Mouse (Mus musculus) forebrain, embryonic 10.5 days (tissue): ENCODE measurements at regions not wholly inside any gene's neighbourhood (a gene's known extent, or its start where the extent isn't known, plus 50 kb on each side); places are given as distances from the start of the nearest gene placed in this dataset.

Experiments
- DNase-seq: peaks from one replicate; pipeline ENCODE4 v3.0.0-alpha.2; 2017; ENCODE audit warnings: low spot score; ENCODE audit errors: extremely low spot score
- H3K27ac ChIP-seq: fragments of 300-500 bp; sonication (generic); 2 replicates; pipeline ENCODE4 v1.5.1; 2016; ENCODE audit warnings: mild to moderate bottlenecking
- H3K27me3 ChIP-seq: fragments of 300-500 bp; sonication (generic); 2 replicates; pipeline ENCODE4 v1.6.1; 2016; ENCODE audit warnings: mild to moderate bottlenecking; ENCODE audit not compliant: poor library complexity, severe bottlenecking
- H3K36me3 ChIP-seq: fragments of 300-500 bp; sonication (generic); replicated peaks from 2 replicates; pipeline ENCODE4 v1.6.1; 2016; ENCODE audit warnings: mild to moderate bottlenecking, moderate library complexity
- H3K4me1 ChIP-seq: fragments of 300-500 bp; sonication (generic); 2 replicates; pipeline ENCODE4 v1.6.1; 2016
- H3K4me3 ChIP-seq: fragments of 300-500 bp; sonication (generic); 2 replicates; pipeline ENCODE4 v1.5.1; 2016; ENCODE audit warnings: mild to moderate bottlenecking, moderate library complexity
- H3K9me3 ChIP-seq: fragments of 300-500 bp; sonication (generic); 2 replicates; pipeline ENCODE4 v1.6.1; 2016; ENCODE audit warnings: mild to moderate bottlenecking, moderate library complexity
- WGBS: fragments of 180-500 bp; shearing (Covaris S2); methylation state at CpG from one replicate; pipeline ENCODE4 v1.1.7; 2016; 5-methylcytosine and 5-hydroxymethylcytosine counted together

DNA sequence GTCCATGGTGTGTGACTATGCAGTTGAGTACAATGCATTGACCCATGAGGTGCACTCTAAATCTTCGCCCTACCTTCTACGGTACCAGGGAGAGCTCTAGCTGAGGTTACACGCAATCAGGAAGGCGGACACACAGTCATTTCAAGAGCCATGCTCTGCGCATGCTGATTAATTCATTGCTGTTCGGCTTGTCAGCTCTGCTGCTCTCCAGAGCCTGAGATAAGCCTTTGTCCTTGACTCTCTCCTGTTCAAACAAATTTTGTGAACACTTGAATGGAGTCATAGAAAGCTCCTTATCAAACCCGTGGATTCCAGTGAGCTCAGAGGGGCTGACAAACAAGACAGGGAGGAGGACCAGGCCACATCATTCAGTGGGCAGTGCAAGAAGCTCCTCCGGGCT is 304.8 kb upstream of the Zmiz1 start:
- Histone ChIP-seq H3K4me3 (no peak overlapping the region), H3K27me3 (peaks cover 3% of the 10 kb centered on the region; the same call in 1 of the 2 replicates), H3K27ac (peak overlapping the region; percentile 27; the same call in 1 of the 2 replicates), H3K4me1 (peaks cover 16% of the 10 kb centered on the region), H3K36me3 (no peaks in the 10 kb centered on the region), H3K9me3 (no peaks in the 10 kb centered on the region)
- WGBS, result 81% methylated on average over 8 of the region's 8 CpGs
- no peak for DNase-seq

DNA sequence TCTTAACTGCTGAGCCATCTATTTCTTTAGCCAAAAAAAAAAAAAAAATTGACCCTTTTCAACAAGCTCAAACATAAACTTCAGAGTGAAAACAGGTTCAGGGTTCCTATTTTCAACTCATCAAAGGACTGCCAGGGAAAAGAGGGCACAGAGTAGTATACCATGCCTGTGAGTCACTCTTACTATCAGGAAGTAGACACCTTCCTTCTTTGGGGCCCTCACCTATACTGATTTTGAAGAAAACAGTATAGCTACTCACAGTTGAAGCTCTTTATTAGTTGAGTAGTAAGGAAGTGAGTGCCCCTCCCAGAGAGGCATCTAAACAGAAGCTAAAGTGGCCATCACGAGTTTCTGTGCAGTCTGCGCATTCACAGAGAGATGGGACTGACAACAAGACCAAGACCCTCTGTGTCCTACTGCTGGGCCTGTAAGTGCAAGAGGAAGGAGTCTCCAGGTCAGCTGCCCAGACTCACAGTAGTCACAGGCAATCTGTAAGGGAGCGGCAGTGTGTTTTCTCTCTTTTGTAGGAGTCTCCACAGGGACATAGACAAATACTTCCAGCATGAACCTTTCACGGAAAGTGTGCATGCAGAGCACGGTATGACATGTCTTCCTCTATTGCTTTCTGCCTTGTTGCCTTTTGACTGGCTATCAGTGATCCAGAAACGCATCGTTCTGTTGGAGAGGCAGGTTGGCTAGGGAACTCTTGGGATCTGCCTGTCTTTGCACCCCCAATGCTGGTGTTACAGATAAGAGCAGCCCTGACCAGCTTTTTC is 303.8 kb upstream of the Zmiz1 start:
- WGBS, result 88% methylated on average over 7 of the region's 7 CpGs
- Histone ChIP-seq H3K4me3 (no peak overlapping the region), H3K27ac (0 out of 2 replicates have a peak overlapping the region, but pooled peaks have one; percentile 7), H3K27me3 (peaks cover 3% of the 10 kb centered on the region; the same call in 1 of the 2 replicates), H3K4me1 (peaks cover 16% of the 10 kb centered on the region), H3K9me3 (no peaks in the 10 kb centered on the region), H3K36me3 (no peaks in the 10 kb centered on the region)
- DNase-seq, result no peak

DNA sequence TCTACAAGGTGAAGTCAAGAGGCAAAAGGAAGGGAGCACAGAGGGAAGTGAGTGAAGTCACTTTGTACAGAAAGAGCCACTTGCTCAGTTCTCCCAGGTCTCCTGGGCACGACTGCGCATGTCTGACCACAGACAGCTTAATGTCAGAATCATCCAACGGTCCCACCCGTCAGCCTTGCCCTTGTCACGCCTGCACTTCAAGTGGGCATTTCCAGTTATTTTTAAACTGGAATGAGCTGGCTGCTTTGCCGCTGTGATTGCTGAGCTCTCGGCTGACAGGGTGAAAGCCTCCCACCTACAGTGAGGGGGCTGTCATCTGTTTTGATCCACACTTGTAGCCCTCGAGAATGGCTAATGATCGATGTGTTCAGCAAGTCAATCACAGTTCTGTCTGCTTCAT is 302.8 kb upstream of the Zmiz1 start:
- no peak for DNase-seq
- 87% methylated on average over 9 of the region's 9 CpGs for WGBS
- H3K27ac ChIP-seq, result no peak overlapping the region
- no peaks in the 10 kb centered on the region for H3K36me3 ChIP-seq
- no peaks in the 10 kb centered on the region for H3K9me3 ChIP-seq
- H3K27me3 ChIP-seq, result peaks cover 3% of the 10 kb centered on the region; the same call in 1 of the 2 replicates
- peaks cover 16% of the 10 kb centered on the region for H3K4me1 ChIP-seq
- H3K4me3 ChIP-seq, result no peak overlapping the region

DNA sequence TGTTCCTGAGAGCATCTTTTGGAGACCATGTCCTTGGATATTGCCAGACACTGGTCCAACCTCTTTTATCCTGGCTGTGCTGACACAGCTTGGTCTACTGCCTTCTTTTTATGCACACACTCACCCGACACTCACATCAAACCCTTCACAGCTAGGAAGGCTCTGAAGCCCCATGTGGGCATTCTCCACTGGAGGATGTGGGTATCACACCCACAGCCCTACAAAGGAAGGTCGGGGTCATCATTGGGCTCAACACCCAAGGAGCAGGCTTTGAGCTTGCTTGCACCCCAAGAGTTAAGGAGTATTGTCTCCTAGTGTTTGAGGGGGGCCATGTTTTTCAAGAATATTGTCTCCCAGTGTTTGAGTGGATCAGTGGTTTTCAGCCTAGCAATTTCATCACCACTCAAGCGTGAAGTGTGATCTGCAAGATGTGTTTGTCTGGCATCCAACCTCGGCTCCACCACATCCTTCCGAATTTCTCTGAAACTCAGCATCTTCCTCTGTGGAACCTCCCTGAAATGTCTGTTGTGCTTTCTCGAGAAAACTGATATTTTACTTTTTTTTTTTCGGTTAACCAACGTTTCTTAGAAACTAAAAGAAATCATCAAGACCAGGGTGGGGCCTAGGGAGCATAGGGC is 297.2 kb upstream of the Zmiz1 start:
- H3K27me3 ChIP-seq, result no peaks in the 10 kb centered on the region
- H3K9me3 ChIP-seq, result no peaks in the 10 kb centered on the region
- H3K4me1 ChIP-seq, result peaks cover 5% of the 10 kb centered on the region; the same call in 1 of the 2 replicates
- H3K4me3 ChIP-seq, result no peak overlapping the region
- WGBS, result 83% methylated on average over 8 of the region's 8 CpGs
- H3K27ac ChIP-seq, result no peak overlapping the region
- DNase-seq, result no peak
- H3K36me3 ChIP-seq, result no peaks in the 10 kb centered on the region

DNA sequence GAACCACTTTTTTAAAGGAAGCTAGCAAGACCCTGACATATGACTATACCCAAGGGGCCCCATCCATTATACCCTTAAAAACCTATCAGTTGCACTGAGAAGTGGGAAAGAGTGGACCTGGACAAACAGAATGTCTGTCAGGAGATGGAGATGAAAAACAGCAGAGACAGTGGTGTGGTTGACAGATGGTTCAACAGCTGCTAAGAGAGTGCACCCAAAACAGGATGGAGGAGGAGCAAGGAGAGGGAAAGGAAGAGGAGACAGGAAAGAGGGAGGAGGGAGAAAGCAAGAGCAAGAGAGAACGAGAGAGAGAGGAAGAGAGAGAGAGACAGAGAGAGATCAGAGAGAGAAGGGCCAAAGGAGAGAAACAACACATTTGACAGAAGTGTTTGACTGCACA is 292.8 kb upstream of the Zmiz1 start:
- H3K27me3 ChIP-seq, result no peaks in the 10 kb centered on the region
- DNase-seq, result no peak
- no peak overlapping the region for H3K27ac ChIP-seq
- 33% methylated on average over 1 of the region's 1 CpGs for WGBS
- H3K36me3 ChIP-seq, result no peaks in the 10 kb centered on the region
- no peak overlapping the region for H3K4me3 ChIP-seq
- H3K4me1 ChIP-seq, result peaks cover 17% of the 10 kb centered on the region
- H3K9me3 ChIP-seq, result no peaks in the 10 kb centered on the region

DNA sequence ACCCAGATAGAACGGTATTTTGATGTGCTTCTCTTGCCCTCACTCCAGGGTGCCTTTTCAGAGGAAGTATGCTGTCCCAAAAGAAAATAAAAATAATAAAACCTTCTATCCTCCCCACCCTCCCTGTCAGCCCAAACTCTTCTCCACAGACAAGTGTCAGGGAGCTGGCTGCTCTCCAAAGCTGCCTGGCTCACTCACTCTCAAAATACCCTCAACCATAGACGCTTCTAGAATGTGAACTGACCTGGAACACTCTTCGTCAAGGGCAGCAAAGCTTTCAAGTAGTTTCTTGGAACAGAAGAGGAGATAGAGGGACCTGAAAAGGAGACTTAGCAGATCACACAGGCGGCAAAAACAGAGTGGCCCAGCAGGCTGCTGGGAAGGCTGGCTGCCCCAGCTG is 291.4 kb upstream of the Zmiz1 start:
- Histone ChIP-seq H3K27me3 (no peaks in the 10 kb centered on the region), H3K36me3 (no peaks in the 10 kb centered on the region), H3K9me3 (no peaks in the 10 kb centered on the region), H3K4me3 (no peak overlapping the region), H3K27ac (no peak overlapping the region), H3K4me1 (peaks cover 17% of the 10 kb centered on the region)
- WGBS, result 69% methylated on average over 4 of the region's 4 CpGs
- no peak for DNase-seq

DNA sequence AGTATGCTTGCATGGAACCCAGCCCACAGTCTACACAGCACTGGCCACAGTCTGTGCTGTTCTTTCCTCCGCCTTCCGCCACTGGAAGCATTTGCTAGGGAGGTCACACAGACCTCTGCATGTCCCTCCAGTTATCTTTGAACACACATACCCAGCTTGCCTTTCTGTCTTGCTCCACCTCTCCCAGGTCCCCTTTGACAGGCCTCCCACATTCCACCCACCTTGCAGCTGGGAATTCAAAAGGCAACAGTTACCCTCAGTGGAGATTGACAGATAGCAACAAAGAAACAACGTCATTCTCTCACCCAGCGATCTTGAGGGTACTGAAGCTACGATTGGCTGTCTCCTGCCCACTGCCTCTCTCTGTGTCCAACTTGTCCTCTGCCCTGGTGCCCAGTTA is 290.7 kb upstream of the Zmiz1 start:
- Histone ChIP-seq H3K4me1 (peaks cover 17% of the 10 kb centered on the region), H3K36me3 (no peaks in the 10 kb centered on the region), H3K9me3 (no peaks in the 10 kb centered on the region), H3K27me3 (no peaks in the 10 kb centered on the region), H3K27ac (no peak overlapping the region), H3K4me3 (no peak overlapping the region)
- WGBS, result 66% methylated on average over 5 of the region's 5 CpGs
- no peak for DNase-seq

DNA sequence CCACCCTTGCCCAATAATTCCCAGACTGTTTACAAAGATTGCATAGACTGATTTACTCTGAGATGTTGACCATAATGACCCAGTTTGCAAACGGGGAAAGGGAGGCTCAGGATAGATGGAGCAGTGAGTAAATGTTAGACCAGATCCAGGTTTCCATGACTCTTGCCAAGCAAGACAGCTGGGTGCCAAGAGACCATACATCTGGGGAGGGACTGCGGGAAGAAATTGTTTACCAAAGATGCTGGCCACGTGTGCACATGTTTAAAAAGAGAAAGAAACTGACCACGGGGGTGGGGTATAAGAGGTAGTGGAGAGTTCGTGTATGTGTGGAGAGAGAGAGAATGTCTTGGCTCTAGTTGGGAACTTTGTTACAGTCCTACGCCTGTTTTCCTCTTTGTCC is 285.7 kb upstream of the Zmiz1 start:
- Histone ChIP-seq H3K9me3 (no peaks in the 10 kb centered on the region), H3K27ac (no peak overlapping the region), H3K4me3 (no peak overlapping the region), H3K36me3 (no peaks in the 10 kb centered on the region), H3K27me3 (0 out of 2 replicates have a peak, but pooled peaks cover 3% of the 10 kb centered on the region), H3K4me1 (peaks cover 18% of the 10 kb centered on the region)
- DNase-seq, result no peak
- 87% methylated on average over 6 of the region's 6 CpGs for WGBS

DNA sequence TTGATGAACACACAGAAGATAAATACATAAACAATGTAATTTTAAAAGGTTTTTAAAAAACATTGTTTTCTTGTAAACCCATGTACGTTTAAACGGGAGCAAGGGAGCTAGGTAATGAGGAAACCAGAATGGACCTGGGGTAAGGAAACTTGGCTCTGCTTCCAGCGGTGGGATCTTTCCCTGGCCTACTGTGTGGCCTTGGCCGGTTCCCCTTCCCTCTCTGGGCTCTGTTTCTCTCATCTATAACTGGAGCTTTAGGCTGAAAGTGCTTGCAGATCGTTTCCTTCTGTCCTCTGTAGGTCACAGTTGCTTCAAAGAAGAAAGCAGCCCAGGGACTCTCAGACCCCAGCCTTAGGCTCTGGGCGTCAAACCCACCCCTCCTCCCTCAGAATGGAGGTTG is 285.1 kb upstream of the Zmiz1 start:
- 0 out of 2 replicates have a peak overlapping the region, but pooled peaks have one; percentile 53 for H3K27ac ChIP-seq
- WGBS, result 72% methylated on average over 6 of the region's 6 CpGs
- no peak for DNase-seq

DNA sequence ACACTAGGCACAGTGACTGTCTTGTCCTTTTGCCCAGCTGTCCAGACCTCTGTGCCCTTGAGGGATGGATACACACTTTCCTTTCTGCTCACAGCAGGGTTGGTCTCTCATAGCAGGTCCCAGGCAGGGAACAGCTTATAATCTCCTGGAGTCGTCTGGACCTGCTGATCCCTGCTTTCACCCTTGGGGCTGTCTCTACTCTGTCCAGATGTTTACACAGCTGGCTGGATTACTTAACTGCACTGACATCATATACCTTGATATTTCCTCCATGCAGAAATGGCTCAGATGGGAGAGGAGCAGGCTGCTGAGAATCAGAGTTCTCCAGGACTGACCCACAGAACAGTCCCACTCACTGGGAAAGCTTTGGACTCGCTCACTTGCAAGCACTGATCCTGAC is 284.6 kb upstream of the Zmiz1 start:
- DNase-seq, result no peak
- H3K9me3 ChIP-seq, result no peaks in the 10 kb centered on the region
- no peak overlapping the region for H3K4me3 ChIP-seq
- H3K27ac ChIP-seq, result 0 out of 2 replicates have a peak overlapping the region, but pooled peaks have one; percentile 40
- H3K36me3 ChIP-seq, result no peaks in the 10 kb centered on the region
- H3K27me3 ChIP-seq, result 0 out of 2 replicates have a peak, but pooled peaks cover 3% of the 10 kb centered on the region
- WGBS, result 58% methylated on average over 2 of the region's 2 CpGs
- H3K4me1 ChIP-seq, result peaks cover 13% of the 10 kb centered on the region

More for the DNA sequence above, 285.1 kb upstream of the Zmiz1 start:
- Histone ChIP-seq H3K36me3 (no peaks in the 10 kb centered on the region), H3K9me3 (no peaks in the 10 kb centered on the region), H3K4me3 (no peak overlapping the region), H3K27me3 (0 out of 2 replicates have a peak, but pooled peaks cover 3% of the 10 kb centered on the region), H3K4me1 (peaks cover 13% of the 10 kb centered on the region)

DNA sequence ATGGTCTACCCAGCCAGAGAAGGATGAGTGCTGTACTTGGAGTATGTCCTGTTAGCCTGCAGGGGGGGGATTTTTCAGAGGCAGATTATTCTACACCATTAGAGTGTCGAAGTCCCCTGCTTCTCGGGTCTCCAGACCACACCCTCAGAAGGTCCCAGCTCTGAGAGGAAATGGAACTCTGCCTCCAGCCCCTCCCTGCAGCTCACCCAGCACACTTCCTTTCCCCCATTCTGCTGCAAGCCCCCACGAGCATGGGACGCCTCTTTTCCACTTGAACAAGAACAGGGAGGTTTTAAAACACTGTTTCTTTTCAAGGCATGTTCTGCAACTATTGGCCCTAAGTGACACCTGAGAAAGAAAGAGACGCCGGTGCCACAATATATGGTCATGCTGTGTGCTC is 282.8 kb upstream of the Zmiz1 start:
- no peak overlapping the region for H3K4me3 ChIP-seq
- H3K9me3 ChIP-seq, result no peaks in the 10 kb centered on the region
- H3K36me3 ChIP-seq, result no peaks in the 10 kb centered on the region
- H3K27ac ChIP-seq, result no peak overlapping the region
- H3K27me3 ChIP-seq, result 0 out of 2 replicates have a peak, but pooled peaks cover 3% of the 10 kb centered on the region
- WGBS, result 81% methylated on average over 6 of the region's 6 CpGs
- H3K4me1 ChIP-seq, result peaks cover 14% of the 10 kb centered on the region
- DNase-seq, result no peak

DNA sequence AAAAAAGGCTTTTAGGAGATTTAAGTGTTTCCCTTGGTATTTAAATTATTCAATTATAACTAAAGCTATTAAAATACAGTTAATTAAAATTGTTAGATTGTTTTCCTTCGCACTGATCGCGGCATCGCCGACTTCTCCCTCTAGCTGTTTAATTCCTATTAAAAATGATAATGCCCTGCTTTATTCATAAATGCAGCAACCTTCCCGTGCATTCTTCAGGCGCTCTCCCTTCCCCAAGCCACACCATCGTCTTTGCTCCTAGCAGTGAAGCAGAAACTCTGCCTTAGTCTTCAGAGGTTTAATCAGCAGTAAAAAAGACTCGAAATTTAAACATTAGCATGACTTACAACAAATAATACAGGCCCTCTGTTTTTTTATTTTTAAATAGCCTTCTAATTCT is 278.9 kb upstream of the Zmiz1 start:
- Histone ChIP-seq H3K4me1 (peaks cover 21% of the 10 kb centered on the region), H3K27ac (no peak overlapping the region), H3K4me3 (no peak overlapping the region), H3K9me3 (no peaks in the 10 kb centered on the region; the same call in 1 of the 2 replicates), H3K27me3 (peaks cover 12% of the 10 kb centered on the region), H3K36me3 (no peaks in the 10 kb centered on the region)
- no peak for DNase-seq
- WGBS, result 83% methylated on average over 9 of the region's 9 CpGs

DNA sequence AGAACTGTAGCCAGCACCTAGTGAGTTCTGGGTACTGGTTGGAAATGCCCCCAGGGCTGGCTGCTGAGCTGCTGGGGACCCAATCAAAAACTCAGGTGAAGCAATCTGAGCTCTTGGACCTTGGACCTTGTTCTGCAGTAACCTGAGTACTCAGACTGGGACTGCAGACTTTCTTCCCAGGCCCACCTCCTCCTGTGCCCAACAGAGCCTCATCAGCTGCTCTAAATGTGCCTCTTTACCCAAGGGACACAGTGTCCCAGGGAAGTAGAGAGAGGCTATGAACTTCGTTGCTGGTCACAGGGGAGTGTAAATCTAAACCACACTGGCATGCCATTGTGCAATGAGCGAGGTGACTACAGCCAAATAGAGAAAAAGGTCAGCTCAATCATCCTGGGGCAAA is 277.6 kb upstream of the Zmiz1 start:
- no peaks in the 10 kb centered on the region for H3K36me3 ChIP-seq
- H3K9me3 ChIP-seq, result no peaks in the 10 kb centered on the region; the same call in 1 of the 2 replicates
- H3K27ac ChIP-seq, result no peak overlapping the region
- peaks cover 32% of the 10 kb centered on the region for H3K4me1 ChIP-seq
- no peak overlapping the region for H3K4me3 ChIP-seq
- peaks cover 12% of the 10 kb centered on the region for H3K27me3 ChIP-seq
- WGBS, result 57% methylated on average over 2 of the region's 2 CpGs
- DNase-seq, result no peak
